Mouse (Mus musculus) thymus, postnatal 4 days (tissue): ENCODE results near the gene Ascc3.
A peak's percentile ranks its signal among the peaks of the same experiment; 100 is the strongest.

Source experiments
- DNase-seq: peaks from one replicate; pipeline ENCODE4 v3.0.0; 2021

The Ascc3 gene

GRCm38 (mm10) chr10:50592355-50593293 lies at the start of gene Ascc3:
TSS of gene Ascc3 (plus strand) at chr10:50592669.
- peak; percentile 94 for DNase-seq

GRCm38 (mm10) chr10:50584721-50585120 lies 7.7 kb upstream of the Ascc3 start:
- DNase-seq, result no peak

- no peak for DNase-seq
These were observed 5.9 kb upstream of the Ascc3 start for GRCm38 (mm10) chr10:50586556-50586955.

GRCm38 (mm10) chr10:50593371-50593770 lies 902 bp downstream of the Ascc3 start:
- peak; percentile 9 for DNase-seq

- no peak for DNase-seq
These were observed 2.9 kb downstream of the Ascc3 start for GRCm38 (mm10) chr10:50595340-50595739.

GRCm38 (mm10) chr10:50604919-50605318 lies 12.4 kb downstream of the Ascc3 start:
- DNase-seq, result no peak

- DNase-seq, result no peak
These were observed 21.4 kb downstream of the Ascc3 start for GRCm38 (mm10) chr10:50613840-50614239.

- DNase-seq, result no peak
These were observed 33.4 kb downstream of the Ascc3 start for GRCm38 (mm10) chr10:50625874-50626273.

- DNase-seq, result no peak
These were observed 47.1 kb downstream of the Ascc3 start for GRCm38 (mm10) chr10:50639607-50640006.

- DNase-seq, result peak; percentile 8
These were observed 58.1 kb downstream of the Ascc3 start for GRCm38 (mm10) chr10:50650612-50651011.

- DNase-seq, result no peak
These were observed 61.1 kb downstream of the Ascc3 start for GRCm38 (mm10) chr10:50653551-50653950.

- DNase-seq, result no peak
These were observed 64.9 kb downstream of the Ascc3 start for GRCm38 (mm10) chr10:50657352-50657751.

GRCm38 (mm10) chr10:50671517-50671916 lies 79.0 kb downstream of the Ascc3 start:
- DNase-seq, result no peak

GRCm38 (mm10) chr10:50690324-50690723 lies 97.9 kb downstream of the Ascc3 start:
- no peak for DNase-seq

- no peak for DNase-seq
These were observed 106.5 kb downstream of the Ascc3 start for GRCm38 (mm10) chr10:50698836-50699433.

- no peak for DNase-seq
These were observed 109.3 kb downstream of the Ascc3 start for GRCm38 (mm10) chr10:50701736-50702135.

GRCm38 (mm10) chr10:50702361-50702760 lies 109.9 kb downstream of the Ascc3 start:
- no peak for DNase-seq

- DNase-seq, result peak; percentile 20
These were observed 111.7 kb downstream of the Ascc3 start for GRCm38 (mm10) chr10:50704202-50704601.

GRCm38 (mm10) chr10:50704898-50705297 lies 112.4 kb downstream of the Ascc3 start:
- DNase-seq, result no peak

GRCm38 (mm10) chr10:50711286-50711685 lies 118.8 kb downstream of the Ascc3 start:
- DNase-seq, result no peak

GRCm38 (mm10) chr10:50711765-50712164 lies 119.3 kb downstream of the Ascc3 start:
- DNase-seq, result no peak

GRCm38 (mm10) chr10:50733459-50733858 lies 141.0 kb downstream of the Ascc3 start:
- DNase-seq, result no peak

GRCm38 (mm10) chr10:50762069-50762468 lies 169.6 kb downstream of the Ascc3 start:
- DNase-seq, result no peak

- DNase-seq, result no peak
These were observed 170.5 kb downstream of the Ascc3 start for GRCm38 (mm10) chr10:50762984-50763383.
